Mouse (Mus musculus): ENCODE measurements around the gene Prg3.

Prg3 gene

GRCm38 (mm10) chr2:85037047-85038026, 49.3 kb downstream of the Prg3 start, which contains the start of the genes Ssrp1 and P2rx3:
Gene Ssrp1, plus strand, starts transcription at chr2:85037234.
Gene P2rx3, minus strand, starts transcription at chr2:85037462.
- peak; percentile 85 to 89 for DNase-seq (ENCODE audit: low spot score in 2 of 2)

GRCm38 (mm10) chr2:85038336-85038735, 50.3 kb downstream of the Prg3 start:
- no peak for DNase-seq (ENCODE audit: low spot score in 2 of 2)
